Mouse (Mus musculus): ENCODE measurements around the gene Cadm3. TPM values are rescaled to one million over a fixed set of nuclear protein-coding genes. Genes with fewer than 3 reads are reported as not detected.
"Not testable (repeated sequence)": the region's sequence is repeated elsewhere in the genome, so short reads cannot be mapped to it uniquely, and the experiment has no call there.

Gene Cadm3
- total RNA-seq, 2 experiments from 2014 or later, result 6.8 to 9.3 TPM

GRCm38 (mm10) chr1:173323839-173324585 is 43.5 kb downstream of the Cadm3 start:
- peak; percentile 40 to 64 for DNase-seq

GRCm38 (mm10) chr1:173322249-173322627 is 45.3 kb downstream of the Cadm3 start:
- no peak for DNase-seq

GRCm38 (mm10) chr1:173321593-173322248 is 45.8 kb downstream of the Cadm3 start:
- DNase-seq, result no peak

DNA sequence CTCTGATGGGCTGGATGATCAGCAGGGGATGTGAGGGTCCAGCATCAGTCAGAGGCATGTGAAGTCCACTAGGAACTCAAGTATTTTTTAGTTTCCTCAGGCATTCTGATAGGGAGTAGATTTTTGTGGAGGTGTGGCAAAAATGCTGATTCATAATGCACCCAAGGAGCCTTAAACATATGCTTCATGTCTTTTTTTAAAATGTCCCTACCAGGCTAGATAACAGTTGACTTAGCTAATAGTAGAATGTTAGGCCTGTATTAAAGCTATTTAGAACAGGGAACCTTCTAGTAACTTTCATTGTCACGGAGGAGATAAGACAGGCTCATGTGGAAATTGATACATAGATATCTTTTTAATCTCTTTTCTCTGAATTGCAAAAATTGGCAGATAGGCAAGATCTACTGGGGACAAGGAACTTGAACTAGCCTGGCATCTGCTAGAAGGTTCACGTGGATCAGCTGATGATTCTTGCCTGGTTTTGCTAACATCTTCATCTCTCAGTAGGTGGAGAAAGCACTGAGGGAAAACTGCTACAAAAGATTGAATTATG is 49.5 kb downstream of the Cadm3 start:
- DNase-seq, result no peak

GRCm38 (mm10) chr1:173315725-173316124 is 51.8 kb downstream of the Cadm3 start:
- DNase-seq, result no peak

DNA sequence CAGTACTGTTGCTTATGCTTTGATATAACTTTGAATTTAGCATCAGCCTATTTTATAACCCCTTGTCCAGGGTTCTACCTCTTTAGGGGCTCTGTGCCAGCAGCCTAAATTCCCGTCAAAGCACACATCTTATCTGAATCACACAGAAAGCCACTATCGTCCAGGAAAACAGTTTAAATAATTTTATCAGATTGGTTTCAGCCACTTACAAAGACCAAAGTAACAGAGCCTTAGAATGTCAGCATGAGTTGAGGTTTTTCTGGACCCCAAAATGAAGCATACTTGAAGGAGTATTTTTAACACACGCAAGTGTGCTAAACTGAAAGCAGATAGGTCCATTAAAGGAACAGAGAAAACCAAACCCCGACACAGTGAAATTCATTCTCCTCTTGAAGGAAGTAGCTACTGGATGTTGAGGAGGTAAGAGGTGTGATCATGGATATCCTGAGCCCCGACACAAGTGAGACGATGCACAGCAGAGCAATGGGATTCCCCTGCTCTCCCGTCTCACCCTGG is 53.9 kb downstream of the Cadm3 start:
- DNase-seq, result not testable (repeated sequence)

DNA sequence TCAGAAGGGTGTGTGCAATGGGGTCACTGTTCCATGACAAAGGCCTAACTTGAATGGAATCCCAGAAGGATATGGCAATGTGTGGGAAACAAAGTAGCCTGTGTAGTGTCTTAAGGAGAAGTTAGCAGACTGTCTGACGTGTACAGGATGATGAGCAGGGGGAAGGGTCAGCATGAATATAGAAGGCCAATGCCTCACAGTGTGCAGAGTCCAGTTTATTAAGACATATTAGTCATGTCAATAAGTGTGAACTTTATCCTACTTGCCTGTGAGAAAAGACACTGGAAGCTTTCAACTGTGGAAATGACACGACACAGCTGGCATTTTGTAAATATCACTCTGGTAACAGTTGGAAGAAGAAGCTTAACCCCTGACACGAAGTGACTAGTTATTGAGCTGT is 64.7 kb downstream of the Cadm3 start:
- not testable (repeated sequence) for DNase-seq

Other genes starting within 250 kb of the Cadm3 start
- not detected for gene Olfr1408, start 230.3 kb downstream of the Cadm3 start, total RNA-seq (2021)
- not detected for gene Olfr1406, start 177.1 kb downstream of the Cadm3 start, total RNA-seq (2021)
- not detected for gene Olfr218, start 169.9 kb downstream of the Cadm3 start, total RNA-seq (2021)
- not detected for gene Olfr1404, start 155.3 kb downstream of the Cadm3 start, total RNA-seq (2021)
- gene Fcer1a, start 140.5 kb downstream of the Cadm3 start, total RNA-seq (2021), result under 1 TPM in 1 of 2 experiments, not detected in 1; 0.30 TPM
- gene Olfr418, start 101.7 kb downstream of the Cadm3 start, total RNA-seq (2021), result not detected
- not detected for gene Mptx2, start 89.9 kb downstream of the Cadm3 start, total RNA-seq (2021)
- 1 to 10 TPM; 1.6 to 2.8 TPM for gene Ackr1, start 33.9 kb downstream of the Cadm3 start, total RNA-seq (2021)
- 1 to 10 TPM in 1 of 2 experiments, under 1 TPM in 1; 0.53 to 2.1 TPM for gene Aim2, start 16.8 kb downstream of the Cadm3 start, total RNA-seq (2021)
- gene Ifi206, start 123.3 kb upstream of the Cadm3 start, total RNA-seq (2021), result 1 to 10 TPM in 1 of 2 experiments, under 1 TPM in 1; 0.53 to 1.0 TPM
- not detected for gene Ifi214, start 168.3 kb upstream of the Cadm3 start, total RNA-seq (2021)
- gene Ifi213, start 231.6 kb upstream of the Cadm3 start, total RNA-seq (2021), result 1 to 10 TPM in 1 of 2 experiments, under 1 TPM in 1; 0.69 to 1.8 TPM

Measured in adrenal gland, postnatal 36 days (tissue).